Mouse (Mus musculus) liver, embryonic 11.5 days (tissue): ENCODE data around the gene Atl1. TPM values are rescaled to one million over a fixed set of nuclear protein-coding genes. Genes with fewer than 3 reads are reported as not detected.
A peak's percentile ranks its signal among the peaks of the same experiment; 100 is the strongest.

Source experiments
- ATAC-seq: fragments of 200-750 bp; cut with Nextera tagmentation; replicated peaks from 2 replicates; pipeline ENCODE4 v1.8.0; 2017; ENCODE audit warnings: moderate number of reproducible peaks, mild to moderate bottlenecking, moderate TSS enrichment, moderate library complexity; ENCODE audit not compliant: low FRiP score
- DNase-seq: peaks from one replicate; pipeline ENCODE4 v3.0.0-alpha.2; 2017; ENCODE audit warnings: low spot score
- H3K27ac ChIP-seq: fragments of 300-500 bp; sonication (generic); 2 replicates; pipeline ENCODE4 v1.5.1; 2014; ENCODE audit warnings: mild to moderate bottlenecking, low read depth, low read length, control low read depth
- H3K27me3 ChIP-seq: fragments of 300-500 bp; sonication (generic); replicated peaks from 2 replicates; pipeline ENCODE4 v1.6.1; 2014; ENCODE audit warnings: low read length, mixed read lengths; ENCODE audit not compliant: control insufficient read depth, insufficient read depth
- H3K36me3 ChIP-seq: fragments of 300-500 bp; sonication (generic); 2 replicates; pipeline ENCODE4 v1.6.1; 2014; ENCODE audit warnings: mild to moderate bottlenecking, low read length, moderate library complexity, mixed read lengths; ENCODE audit not compliant: control insufficient read depth, insufficient read depth
- H3K4me1 ChIP-seq: fragments of 300-500 bp; sonication (generic); replicated peaks from 2 replicates; pipeline ENCODE4 v1.6.1; 2014; ENCODE audit warnings: low read length, mixed read lengths; ENCODE audit not compliant: control insufficient read depth, insufficient read depth
- H3K4me2 ChIP-seq: fragments of 300-500 bp; sonication (generic); 2 replicates; pipeline ENCODE4 v1.6.1; 2014; ENCODE audit warnings: mild to moderate bottlenecking, control low read depth, moderate library complexity
- H3K4me3 ChIP-seq: fragments of 300-500 bp; sonication (generic); 2 replicates; pipeline ENCODE4 v1.5.1; 2014; ENCODE audit warnings: low read depth, low read length, control low read depth
- H3K9ac ChIP-seq: fragments of 300-500 bp; sonication (generic); 2 replicates; pipeline ENCODE4 v1.6.1; 2014; ENCODE audit warnings: low read depth, low read length, control low read depth
- H3K9me3 ChIP-seq: fragments of 300-500 bp; sonication (generic); 2 replicates; pipeline ENCODE4 v1.6.1; 2016; ENCODE audit warnings: low read length, inconsistent platforms, mixed read lengths; ENCODE audit not compliant: control insufficient read depth
- WGBS: fragments of 180-500 bp; shearing (Covaris S2); extraction: QIAGEN DNeasy Blood & Tissue Kit; methylation state at CpG from one replicate; pipeline ENCODE4 v1.1.7; 2014; 5-methylcytosine and 5-hydroxymethylcytosine counted together
- polyA plus RNA-seq: library from polyadenylated mRNA; unstranded; fragments of >200 nt; fragmentation: Nextera tagmentation; extraction: Ambion mirVana; gene quantifications from 2 replicates; pipeline ENCODE4 v1.2.1, GENCODE M21; 2014

Gene Atl1
- polyA plus RNA-seq, 1 experiment from 2014 or later = 1.5 TPM

DNA sequence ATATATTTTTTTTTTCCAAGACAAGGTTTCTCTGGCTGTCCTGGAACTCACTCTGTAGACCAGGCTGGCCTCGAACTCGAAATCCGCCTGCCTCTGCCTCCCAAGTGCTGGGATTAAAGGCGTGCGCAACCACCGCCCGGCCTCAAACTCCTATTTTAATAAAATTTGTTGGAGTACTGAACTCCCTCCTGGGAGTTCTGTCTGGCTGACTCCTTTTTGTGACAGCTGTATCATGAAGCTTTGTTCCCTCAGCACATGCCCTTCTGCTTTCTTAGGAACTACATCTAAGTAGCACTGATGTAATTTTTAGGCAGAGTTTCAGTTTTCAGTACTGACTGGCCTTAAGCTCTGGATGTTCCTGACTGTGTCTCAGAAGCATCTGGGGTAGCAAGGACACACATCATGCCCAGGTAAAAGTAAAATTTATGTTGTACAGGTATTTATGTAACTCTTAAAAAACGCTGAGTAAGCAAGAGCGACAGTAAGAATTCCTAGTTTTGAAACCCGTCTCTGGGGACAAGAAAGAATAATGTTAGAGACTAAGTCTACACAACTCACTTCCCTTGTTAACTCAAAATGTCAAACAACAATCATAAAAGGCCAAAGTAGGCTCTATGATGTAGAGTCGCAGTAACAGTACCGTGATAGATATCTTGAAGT is 36.6 kb upstream of the Atl1 start:
- ATAC-seq (no peak), DNase-seq (no peak)
- H3K27ac ChIP-seq = no peak overlapping the region
- H3K4me3 ChIP-seq = no peak overlapping the region
- peaks cover 7% of the 10 kb centered on the region; the same call in 1 of the 2 replicates for H3K36me3 ChIP-seq
- no peak overlapping the region for H3K9ac ChIP-seq
- 92% methylated on average over 12 of the region's 12 CpGs for WGBS
- peaks cover 20% of the 10 kb centered on the region for H3K4me1 ChIP-seq
- no peaks in the 10 kb centered on the region for H3K27me3 ChIP-seq
- H3K9me3 ChIP-seq = no peaks in the 10 kb centered on the region
- H3K4me2 ChIP-seq = no peak overlapping the region

GRCm38 (mm10) chr12:69856398-69856797 is 36.0 kb upstream of the Atl1 start:
- WGBS = 90% methylated on average over 10 of the region's 10 CpGs
- Histone ChIP-seq H3K36me3 (peaks cover 7% of the 10 kb centered on the region; the same call in 1 of the 2 replicates), H3K27ac (no peak overlapping the region), H3K9ac (no peak overlapping the region), H3K9me3 (no peaks in the 10 kb centered on the region), H3K4me1 (peaks cover 20% of the 10 kb centered on the region), H3K4me2 (no peak overlapping the region), H3K27me3 (no peaks in the 10 kb centered on the region), H3K4me3 (no peak overlapping the region)
- ATAC-seq (no peak), DNase-seq (no peak)

GRCm38 (mm10) chr12:69857597-69857996 is 34.8 kb upstream of the Atl1 start:
- 83% methylated on average over 2 of the region's 2 CpGs for WGBS
- H3K36me3 ChIP-seq = peaks cover under 1% of the 10 kb centered on the region; the same call in 1 of the 2 replicates
- ATAC-seq = peak; percentile 84
- H3K4me1 ChIP-seq = peaks cover 20% of the 10 kb centered on the region
- no peak overlapping the region for H3K27ac ChIP-seq
- no peaks in the 10 kb centered on the region for H3K9me3 ChIP-seq
- no peak overlapping the region for H3K9ac ChIP-seq
- H3K4me3 ChIP-seq = no peak overlapping the region
- DNase-seq = no peak
- no peaks in the 10 kb centered on the region for H3K27me3 ChIP-seq
- peak overlapping the region; percentile 20; the same call in 1 of the 2 replicates for H3K4me2 ChIP-seq

DNA sequence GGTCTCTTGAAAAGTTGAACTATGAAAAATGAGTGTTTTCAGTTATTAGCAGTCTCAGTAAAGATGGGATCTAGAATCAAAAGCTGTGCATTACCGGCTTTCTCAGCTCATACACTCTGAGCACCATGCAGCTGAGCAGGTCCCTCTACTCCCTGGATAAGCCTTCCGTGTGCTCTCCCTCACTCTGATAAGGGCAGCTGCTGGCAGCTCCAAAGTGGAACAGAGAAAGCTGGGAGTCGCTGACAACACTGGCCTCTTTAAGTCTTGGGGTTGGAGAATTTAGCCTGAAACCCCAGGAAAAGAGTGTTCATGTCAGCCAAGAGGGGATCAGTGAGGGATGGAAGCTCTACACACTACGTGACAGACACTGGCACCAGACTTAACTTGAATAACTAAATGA is 33.6 kb upstream of the Atl1 start:
- Histone ChIP-seq H3K4me1 (peaks cover 20% of the 10 kb centered on the region), H3K27ac (no peak overlapping the region), H3K27me3 (no peaks in the 10 kb centered on the region), H3K36me3 (no peaks in the 10 kb centered on the region), H3K4me3 (no peak overlapping the region), H3K4me2 (no peak overlapping the region), H3K9ac (peak overlapping the region; percentile 15), H3K9me3 (no peaks in the 10 kb centered on the region)
- ATAC-seq = peak; percentile 83
- no peak for DNase-seq
- whole genome bisulfite sequencing = 48% methylated on average over 4 of the region's 4 CpGs

GRCm38 (mm10) chr12:69863505-69863904 is 28.9 kb upstream of the Atl1 start:
- H3K27ac ChIP-seq = no peak overlapping the region
- WGBS = 75% methylated on average over 5 of the region's 5 CpGs
- H3K9me3 ChIP-seq = no peaks in the 10 kb centered on the region
- no peak overlapping the region for H3K4me3 ChIP-seq
- H3K4me2 ChIP-seq = no peak overlapping the region
- no peak overlapping the region for H3K9ac ChIP-seq
- H3K27me3 ChIP-seq = no peaks in the 10 kb centered on the region
- DNase-seq (no peak), ATAC-seq (no peak)
- peaks cover 3% of the 10 kb centered on the region for H3K36me3 ChIP-seq
- peaks cover 9% of the 10 kb centered on the region for H3K4me1 ChIP-seq

GRCm38 (mm10) chr12:69864164-69864692 is 28.2 kb upstream of the Atl1 start:
- whole genome bisulfite sequencing = 60% methylated on average over 4 of the region's 4 CpGs
- H3K4me2 ChIP-seq = no peak overlapping the region
- H3K36me3 ChIP-seq = peaks cover 3% of the 10 kb centered on the region
- H3K9me3 ChIP-seq = no peaks in the 10 kb centered on the region
- H3K9ac ChIP-seq = no peak overlapping the region
- no peak overlapping the region for H3K4me3 ChIP-seq
- no peak overlapping the region for H3K27ac ChIP-seq
- ATAC-seq = no peak
- H3K27me3 ChIP-seq = no peaks in the 10 kb centered on the region
- DNase-seq = no peak
- peaks cover 3% of the 10 kb centered on the region; the same call in 1 of the 2 replicates for H3K4me1 ChIP-seq

GRCm38 (mm10) chr12:69867338-69867737 is 25.1 kb upstream of the Atl1 start:
- Histone ChIP-seq H3K4me1 (peaks cover 3% of the 10 kb centered on the region; the same call in 1 of the 2 replicates), H3K4me2 (no peak overlapping the region), H3K9me3 (no peaks in the 10 kb centered on the region), H3K27ac (no peak overlapping the region), H3K27me3 (no peaks in the 10 kb centered on the region), H3K9ac (no peak overlapping the region), H3K4me3 (no peak overlapping the region), H3K36me3 (peaks cover 11% of the 10 kb centered on the region)
- DNase-seq (no peak), ATAC-seq (no peak)
- WGBS = 49% methylated on average over 5 of the region's 5 CpGs

DNA sequence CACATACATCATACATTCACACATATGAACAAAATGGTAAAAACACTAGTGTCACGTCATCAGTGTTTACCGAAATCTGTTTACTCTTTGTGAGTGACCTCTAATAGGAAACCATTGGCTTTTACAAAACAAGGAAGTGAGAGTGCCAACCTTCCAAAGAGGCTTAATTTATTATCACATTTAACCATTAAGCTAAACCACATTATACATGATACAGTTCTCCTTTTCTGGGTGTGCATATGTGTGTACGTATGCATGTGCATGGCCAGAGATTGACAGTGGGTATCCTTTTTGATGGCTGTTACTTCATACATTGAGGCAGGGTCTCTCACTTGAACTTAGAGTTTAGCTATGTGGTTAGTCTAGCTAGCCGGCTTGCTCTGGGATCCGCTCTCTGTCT is 20.8 kb upstream of the Atl1 start:
- Histone ChIP-seq H3K36me3 (peaks cover 9% of the 10 kb centered on the region; the same call in 1 of the 2 replicates), H3K4me1 (no peaks in the 10 kb centered on the region), H3K27ac (no peak overlapping the region), H3K9ac (no peak overlapping the region), H3K27me3 (no peaks in the 10 kb centered on the region), H3K9me3 (no peaks in the 10 kb centered on the region), H3K4me3 (no peak overlapping the region), H3K4me2 (no peak overlapping the region)
- 91% methylated on average over 5 of the region's 5 CpGs for WGBS
- DNase-seq = no peak
- ATAC-seq = no peak

DNA sequence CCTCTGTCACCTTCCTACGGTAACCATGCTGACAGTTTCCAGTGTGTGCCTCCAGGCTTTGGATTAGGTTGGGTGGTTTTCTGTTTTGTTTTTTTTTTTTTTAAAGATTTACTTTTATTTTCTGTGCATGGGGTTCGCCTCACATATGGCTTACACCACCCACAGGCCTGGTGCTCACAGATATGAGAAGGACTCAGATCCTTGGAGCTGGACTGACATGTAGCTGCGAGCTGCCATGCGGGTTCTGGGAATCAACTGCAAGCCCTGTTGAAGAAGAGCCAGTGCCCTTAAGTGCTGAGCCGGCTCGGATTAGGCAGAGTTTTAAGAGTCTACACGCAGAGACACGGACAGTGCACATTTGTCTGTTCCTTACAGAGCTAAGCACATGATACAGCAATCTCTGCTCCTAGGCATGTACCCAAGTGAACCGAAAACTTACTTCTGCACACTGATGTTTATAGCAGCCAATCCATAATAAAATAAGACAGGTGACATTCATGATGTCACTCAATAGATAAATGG is 14.5 kb upstream of the Atl1 start:
- Histone ChIP-seq H3K4me1 (peaks cover 11% of the 10 kb centered on the region; the same call in 1 of the 2 replicates), H3K27ac (no peak overlapping the region), H3K9me3 (no peaks in the 10 kb centered on the region), H3K9ac (no peak overlapping the region), H3K36me3 (no peaks in the 10 kb centered on the region), H3K27me3 (no peaks in the 10 kb centered on the region), H3K4me2 (no peak overlapping the region), H3K4me3 (no peak overlapping the region)
- ATAC-seq (0 out of 2 replicates have a peak, but pooled peaks have one; percentile 36), DNase-seq (no peak)
- 83% methylated on average over 9 of the region's 9 CpGs for WGBS
